Mouse (Mus musculus) thymus, adult 2 months (tissue): Measurements from ENCODE around the gene Nanos3.

Experiments
- CTCF ChIP-seq: fragments of 200-500 bp; IDR thresholded peaks from 2 replicates; pipeline ENCODE4 v1.5.1; 2012; ENCODE audit warnings: mild to moderate bottlenecking, control low read depth, low read length, moderate library complexity, borderline replicate concordance; ENCODE audit not compliant: control insufficient read depth, poor library complexity, insufficient read depth; ENCODE audit errors: extremely low read depth
- POLR2A ChIP-seq: fragments of 200-500 bp; IDR thresholded peaks from 2 replicates; pipeline ENCODE4 v1.6.1; 2012; ENCODE audit warnings: mild to moderate bottlenecking, low read length, control low read depth, moderate library complexity; ENCODE audit not compliant: control insufficient read depth, poor library complexity, insufficient read depth; ENCODE audit errors: extremely low read depth

- TF ChIP-seq CTCF (no peak), POLR2A (no peak)
These were observed 7.0 kb upstream of the Nanos3 start for GRCm38 (mm10) chr8:84192023-84192422.
